Mouse (Mus musculus) erythroblast, embryonic 14.5 days (primary cell): ENCODE measurements around the gene Atp2c2.

Experiments
- GATA1 ChIP-seq: IDR thresholded peaks from 2 replicates; pipeline ENCODE4 v1.6.1; 2012; ENCODE audit warnings: low read length, inconsistent platforms, mixed read lengths
- TAL1 ChIP-seq: IDR thresholded peaks from 3 replicates; pipeline ENCODE4 v1.6.1; 2012; ENCODE audit warnings: low read length, inconsistent platforms, mixed read lengths

- TF ChIP-seq GATA1 (no peak), TAL1 (no peak)
Measured at GRCm38 (mm10) chr8:119698960-119699359, 849 bp upstream of the Atp2c2 start.
